Mouse (Mus musculus): ENCODE results near the gene Hdac7. TPM values are rescaled to one million over a fixed set of nuclear protein-coding genes. Genes with fewer than 3 reads are reported as not detected.

Gene Hdac7
- total and polyA plus RNA-seq, 3 experiments: 19.8 to 55.2 (median 21.7) TPM

DNA sequence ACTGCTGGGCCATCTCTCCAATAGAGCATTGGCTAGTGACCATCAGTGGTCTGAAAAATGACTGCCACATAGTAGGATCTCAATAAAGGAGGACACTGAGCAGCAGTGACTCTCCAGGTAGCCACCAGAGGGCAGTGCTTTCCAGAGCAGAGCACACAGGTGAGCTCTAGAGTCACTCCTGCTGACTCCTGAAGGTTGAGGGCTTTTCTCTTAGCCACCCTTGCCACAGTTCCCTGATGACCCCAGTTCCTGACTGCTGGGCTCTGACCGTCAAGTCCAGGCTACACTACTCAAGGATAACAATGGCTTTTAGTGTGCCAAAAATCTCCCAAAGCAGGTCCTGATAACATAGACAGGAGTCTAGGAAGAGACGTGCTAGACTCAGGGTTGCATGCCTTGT, 92.6 kb downstream of the Hdac7 start:
- Histone ChIP-seq H3K4me3 (replicated peaks in 1 of 3; ENCODE audit: low read depth in 2 of 3, low read length in 2 of 3, poor library complexity in 1 of 3) (no peak overlapping the region), H3K36me3 (replicated peaks in 1 of 2; ENCODE audit: control insufficient read depth in 1 of 2, insufficient read depth in 1 of 2, low read length in 1 of 2) (peaks cover 3 to 25% of the 10 kb centered on the region in 2 experiments), H3K9me3 (replicated peaks; ENCODE audit: low read length) (no peaks in the 10 kb centered on the region), H3K4me2 (ENCODE audit: insufficient read depth, low read depth, poor library complexity, severe bottlenecking) (no peak overlapping the region), H3K4me1 (ENCODE audit: control insufficient read depth in 1 of 2, insufficient read depth in 2 of 2) (peaks cover 34 to 58% of the 10 kb centered on the region in 2 experiments), H3K27ac (ENCODE audit: insufficient read depth, low read depth) (no peak overlapping the region), H3K79me2 (replicated peaks; ENCODE audit: control insufficient read depth, extremely low read depth, insufficient read depth, poor library complexity, severe bottlenecking) (no peaks in the 10 kb centered on the region), H3K9ac (ENCODE audit: insufficient read depth, low read depth) (no peak overlapping the region), H3K27me3 (replicated peaks) (no peaks in the 10 kb centered on the region)
- dilution Hi-C loops (cut with MboI; ENCODE audit: extremely low pct_ligation_motif_present, extremely low pct_unique_long_range_greater_than_20kb, low sequenced_read_pairs) (no loop called here), in situ Hi-C loops (cut with MboI; ENCODE audit: low pct_ligation_motif_present, low pct_unique_long_range_greater_than_20kb, low sequenced_read_pairs) (loop anchor here (5.0 kb wide), 1 partner anchor 34 kb away; no protein-coding TSS in a partner anchor)
- TF ChIP-seq IRF4 (IDR thresholded peaks at IDR 0.05; ENCODE audit: low read depth, low read length) (no peak), ZKSCAN1 (IDR thresholded peaks at IDR 0.05; ENCODE audit: borderline replicate concordance, low read depth, low read length) (peak; percentile 92), BHLHE40 (IDR thresholded peaks at IDR 0.05; ENCODE audit: low read depth, low read length) (0 out of 2 replicates have a peak, but pooled peaks have one; percentile 11), CTCF (conservative IDR thresholded peaks at IDR 0.05 in 1 of 2, IDR thresholded peaks at IDR 0.05 in 1 of 2; ENCODE audit: low read depth in 2 of 2, low read length in 2 of 2) (peak; percentile 72 to 83), JUN (IDR thresholded peaks at IDR 0.05; ENCODE audit: insufficient read depth, low read depth, low read length) (no peak), KAT2A (IDR thresholded peaks at IDR 0.05; ENCODE audit: insufficient replicate concordance, low read length) (no peak), MAX (IDR thresholded peaks at IDR 0.05; ENCODE audit: low read length) (no peak), SMC3 (IDR thresholded peaks at IDR 0.05; ENCODE audit: low read depth, low read length) (peak; percentile 71), MAZ (IDR thresholded peaks at IDR 0.05; ENCODE audit: low read depth, low read length) (no peak), CHD2 (IDR thresholded peaks at IDR 0.05; ENCODE audit: low read length) (no peak), ZMIZ1 (IDR thresholded peaks at IDR 0.05; ENCODE audit: low read depth, low read length) (no peak), MEF2A (IDR thresholded peaks at IDR 0.05; ENCODE audit: borderline replicate concordance, low read depth, low read length) (no peak), RAD21 (IDR thresholded peaks at IDR 0.05; ENCODE audit: low read depth, low read length) (peak; percentile 59), MAFK (IDR thresholded peaks at IDR 0.05; ENCODE audit: insufficient replicate concordance, low read length) (no peak), RCOR1 (conservative IDR thresholded peaks at IDR 0.05; ENCODE audit: low read depth, low read length) (no peak), ZC3H11A (IDR thresholded peaks at IDR 0.05; ENCODE audit: low read depth, low read length) (0 out of 2 replicates have a peak, but pooled peaks have one; percentile 1)
- DNase-seq (ENCODE audit: extremely low read depth): no peak

DNA sequence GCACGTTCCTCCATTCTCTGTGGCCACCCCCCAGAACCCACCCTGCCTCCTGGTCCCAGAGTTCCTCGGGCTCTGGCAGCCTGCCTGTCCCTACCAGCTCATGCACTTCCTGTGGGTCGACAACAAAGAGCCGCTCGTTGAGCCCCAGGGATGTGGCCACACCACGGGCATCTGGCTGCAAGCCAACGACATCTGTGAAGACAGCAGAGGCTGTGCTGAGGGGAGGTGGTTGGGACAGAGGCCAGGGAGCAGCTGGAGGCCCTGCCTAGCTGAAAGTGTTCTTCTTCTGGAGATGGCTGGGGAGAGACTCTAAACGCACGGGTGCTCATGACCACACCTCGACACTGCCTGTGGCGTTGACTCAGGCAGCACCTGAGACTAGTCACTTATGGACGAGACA, 93.6 kb downstream of the Hdac7 start:
- H3K4me2 ChIP-seq (ENCODE audit: insufficient read depth, low read depth, poor library complexity, severe bottlenecking): peak overlapping the region; percentile 8; the same call in 1 of the 2 replicates

More for the DNA sequence above, 93.6 kb downstream of the Hdac7 start:
- no peaks in the 10 kb centered on the region for H3K9me3 ChIP-seq (replicated peaks; ENCODE audit: low read length)
- no peak overlapping the region for H3K4me3 ChIP-seq (replicated peaks in 1 of 3; ENCODE audit: low read depth in 2 of 3, low read length in 2 of 3, poor library complexity in 1 of 3)
- TF ChIP-seq BHLHE40 (IDR thresholded peaks at IDR 0.05; ENCODE audit: low read depth, low read length) (peak; percentile 96), MAX (IDR thresholded peaks at IDR 0.05; ENCODE audit: low read length) (no peak), NRF1 (IDR thresholded peaks at IDR 0.05; ENCODE audit: low read depth, low read length) (no peak), SMC3 (IDR thresholded peaks at IDR 0.05; ENCODE audit: low read depth, low read length) (0 out of 2 replicates have a peak, but pooled peaks have one; percentile 4), TCF12 (IDR thresholded peaks at IDR 0.05; ENCODE audit: low read depth, low read length) (peak; percentile 61; the same call in 1 of the 2 replicates), JUN (IDR thresholded peaks at IDR 0.05; ENCODE audit: insufficient read depth, low read depth, low read length) (no peak), ETS1 (conservative IDR thresholded peaks at IDR 0.05; ENCODE audit: low read depth, low read length) (peak; percentile 82), CHD2 (IDR thresholded peaks at IDR 0.05; ENCODE audit: low read length) (no peak), ZKSCAN1 (IDR thresholded peaks at IDR 0.05; ENCODE audit: borderline replicate concordance, low read depth, low read length) (no peak)
- no peaks in the 10 kb centered on the region for H3K27me3 ChIP-seq (replicated peaks)
- no peaks in the 10 kb centered on the region for H3K79me2 ChIP-seq (replicated peaks; ENCODE audit: control insufficient read depth, extremely low read depth, insufficient read depth, poor library complexity, severe bottlenecking)
- dilution Hi-C loops (cut with MboI; ENCODE audit: extremely low pct_ligation_motif_present, extremely low pct_unique_long_range_greater_than_20kb, low sequenced_read_pairs): no loop called here
- H3K36me3 ChIP-seq (replicated peaks in 1 of 2; ENCODE audit: control insufficient read depth in 1 of 2, insufficient read depth in 1 of 2, low read length in 1 of 2): peaks cover 3 to 27% of the 10 kb centered on the region in 2 experiments
- H3K27ac ChIP-seq (ENCODE audit: insufficient read depth, low read depth): 0 out of 2 replicates have a peak overlapping the region, but pooled peaks have one; percentile 14
- H3K4me1 ChIP-seq (ENCODE audit: control insufficient read depth in 1 of 2, insufficient read depth in 2 of 2): peaks cover 32 to 55% of the 10 kb centered on the region in 2 experiments
- in situ Hi-C loops (cut with MboI; ENCODE audit: low pct_ligation_motif_present, low pct_unique_long_range_greater_than_20kb, low sequenced_read_pairs): loop anchor here (5.0 kb wide), 1 partner anchor 33 kb away; no protein-coding TSS in a partner anchor
- no peak overlapping the region for H3K9ac ChIP-seq (ENCODE audit: insufficient read depth, low read depth)
- peak; percentile 64 for DNase-seq (ENCODE audit: extremely low read depth)

Data from CH12.LX (cell line).